Mouse (Mus musculus) spleen, adult 12 weeks (tissue): ENCODE measurements around the gene Serpinb2.

Source experiments
- DNase-seq: peaks from one replicate; pipeline ENCODE4 v3.0.0; 2022; ENCODE audit warnings: low spot score

Gene Serpinb2

GRCm38 (mm10) chr1:107581220-107581619 lies 70.0 kb downstream of the Serpinb2 start:
- DNase-seq, result no peak

GRCm38 (mm10) chr1:107582900-107583299 lies 71.7 kb downstream of the Serpinb2 start:
- no peak for DNase-seq

GRCm38 (mm10) chr1:107583958-107584376 lies 72.7 kb downstream of the Serpinb2 start:
- DNase-seq, result no peak

GRCm38 (mm10) chr1:107584932-107585331 lies 73.7 kb downstream of the Serpinb2 start:
- no peak for DNase-seq
